Mouse (Mus musculus) liver, adult 2 months (tissue): ENCODE measurements around the gene Farp2. TPM values are rescaled to one million over a fixed set of nuclear protein-coding genes. Genes with fewer than 3 reads are reported as not detected.

Source experiments
- DNase-seq: peaks from one replicate; pipeline ENCODE4 v3.0.0-alpha.2; 2011; ENCODE audit warnings: low read depth, low spot score; ENCODE audit errors: extremely low read depth
- H3K27ac ChIP-seq: fragments of 200-500 bp; replicated peaks from 2 replicates; pipeline ENCODE4 v1.5.1; 2012; ENCODE audit warnings: low read depth, mild to moderate bottlenecking, control low read depth, inconsistent platforms, low read length; ENCODE audit not compliant: insufficient read depth
- H3K27me3 ChIP-seq: fragments of 200-500 bp; 2 replicates; pipeline ENCODE4 v1.6.1; 2012; ENCODE audit warnings: mild to moderate bottlenecking, moderate library complexity, low read length, inconsistent platforms; ENCODE audit not compliant: control insufficient read depth, insufficient read depth
- H3K36me3 ChIP-seq: fragments of 200-500 bp; 2 replicates; pipeline ENCODE4 v1.6.1; 2012; ENCODE audit warnings: low read length, inconsistent platforms; ENCODE audit not compliant: control insufficient read depth, insufficient read depth
- H3K4me1 ChIP-seq: fragments of 200-500 bp; 2 replicates; pipeline ENCODE4 v1.6.1; 2011; ENCODE audit warnings: low read length; ENCODE audit not compliant: control insufficient read depth, insufficient read depth
- H3K4me3 ChIP-seq: fragments of 200-500 bp; 2 replicates; pipeline ENCODE4 v1.5.1; 2011; ENCODE audit warnings: low read depth, mild to moderate bottlenecking, control low read depth, low read length, moderate library complexity; ENCODE audit not compliant: insufficient read depth
- H3K79me2 ChIP-seq: fragments of 200-500 bp; 2 replicates; pipeline ENCODE4 v1.6.1; 2012; ENCODE audit warnings: inconsistent platforms, mild to moderate bottlenecking, low read length, moderate library complexity; ENCODE audit not compliant: control insufficient read depth, insufficient read depth
- H3K9ac ChIP-seq: fragments of 200-500 bp; 2 replicates; pipeline ENCODE4 v1.6.1; 2012; ENCODE audit warnings: low read depth, mild to moderate bottlenecking, control low read depth, inconsistent platforms, low read length
- CTCF ChIP-seq: fragments of 200-500 bp; IDR thresholded peaks from 2 replicates; pipeline ENCODE4 v1.5.1; 2011; ENCODE audit warnings: low read depth, low read length, control low read depth
- POLR2A ChIP-seq: fragments of 200-500 bp; IDR thresholded peaks from 2 replicates; pipeline ENCODE4 v1.6.1; 2011; ENCODE audit warnings: low read length, control low read depth; ENCODE audit not compliant: insufficient read depth; ENCODE audit errors: extremely low read depth
- WGBS: fragments of 180-500 bp; shearing (Covaris S2); methylation state at CpG from one replicate; pipeline ENCODE4 v1.1.7; 2018; 5-methylcytosine and 5-hydroxymethylcytosine counted together
- polyA plus RNA-seq: library from polyadenylated mRNA; depleted of rRNA; stranded (reverse); fragments of >200 nt; gene quantifications from 2 replicates; pipeline ENCODE4 v1.2.3, GENCODE M21; 2012
- total RNA-seq: library from RNA; depleted of rRNA; stranded (reverse); fragments of >200 nt; gene quantifications from 2 replicates; pipeline ENCODE4 v1.2.3, GENCODE M21; 2014

The Farp2 gene
- total and polyA plus RNA-seq, 2 experiments, result 9.2 to 10.5 TPM

DNA sequence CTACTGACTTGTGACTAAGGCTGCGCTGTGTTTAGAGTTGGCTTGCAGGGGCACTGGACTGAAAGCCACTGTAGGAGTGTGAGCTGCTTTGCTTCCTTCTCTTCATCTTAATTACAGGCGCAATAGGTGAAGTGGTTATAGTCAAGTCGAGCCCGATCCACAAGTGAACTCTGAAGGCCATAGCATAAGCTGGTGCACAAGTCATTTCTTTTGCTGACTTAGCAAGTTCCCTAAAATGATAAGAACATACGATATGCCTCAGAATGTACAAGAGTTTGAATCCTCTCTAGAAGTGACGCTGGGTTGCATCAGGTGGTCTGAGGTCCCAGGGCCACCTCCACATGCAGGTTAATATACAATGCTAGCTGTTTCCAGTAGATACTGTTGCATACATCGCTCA is 69.7 kb downstream of the Farp2 start:
- no peak overlapping the region for H3K27ac ChIP-seq
- WGBS, result 96% methylated on average over 7 of the region's 7 CpGs
- no peak for DNase-seq
- H3K36me3 ChIP-seq, result peaks cover 20% of the 10 kb centered on the region
- no peaks in the 10 kb centered on the region for H3K79me2 ChIP-seq
- H3K27me3 ChIP-seq, result no peaks in the 10 kb centered on the region
- H3K4me1 ChIP-seq, result no peaks in the 10 kb centered on the region
- TF ChIP-seq CTCF (no peak), POLR2A (no peak)
- no peak overlapping the region for H3K9ac ChIP-seq
- no peak overlapping the region for H3K4me3 ChIP-seq

DNA sequence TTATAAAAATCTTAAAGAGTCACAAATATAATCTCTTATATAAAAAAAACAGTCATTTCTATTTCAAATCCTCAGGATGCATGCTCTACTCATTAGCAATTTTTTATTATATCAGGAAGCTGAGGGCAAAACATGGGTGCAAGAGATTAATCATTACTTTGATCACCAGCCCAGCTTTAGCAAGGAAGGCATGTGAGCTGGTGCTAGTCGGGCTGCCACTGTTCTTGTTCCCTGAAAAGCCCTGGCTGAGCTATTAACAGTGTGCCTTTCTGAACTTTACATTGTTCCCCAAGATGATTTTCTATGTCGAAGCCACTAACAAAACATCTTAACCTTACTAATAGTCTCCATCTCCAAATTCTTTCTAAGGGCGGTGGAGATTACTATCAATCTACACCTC is 76.5 kb downstream of the Farp2 start:
- Histone ChIP-seq H3K4me1 (no peaks in the 10 kb centered on the region), H3K4me3 (no peak overlapping the region), H3K36me3 (peaks cover 2% of the 10 kb centered on the region; the same call in 1 of the 2 replicates), H3K27ac (no peak overlapping the region), H3K79me2 (no peaks in the 10 kb centered on the region), H3K27me3 (no peaks in the 10 kb centered on the region), H3K9ac (no peak overlapping the region)
- no peak for TF ChIP-seq POLR2A
- TF ChIP-seq CTCF, result no peak
- no peak for DNase-seq
- 91% methylated on average over 3 of the region's 3 CpGs for WGBS

DNA sequence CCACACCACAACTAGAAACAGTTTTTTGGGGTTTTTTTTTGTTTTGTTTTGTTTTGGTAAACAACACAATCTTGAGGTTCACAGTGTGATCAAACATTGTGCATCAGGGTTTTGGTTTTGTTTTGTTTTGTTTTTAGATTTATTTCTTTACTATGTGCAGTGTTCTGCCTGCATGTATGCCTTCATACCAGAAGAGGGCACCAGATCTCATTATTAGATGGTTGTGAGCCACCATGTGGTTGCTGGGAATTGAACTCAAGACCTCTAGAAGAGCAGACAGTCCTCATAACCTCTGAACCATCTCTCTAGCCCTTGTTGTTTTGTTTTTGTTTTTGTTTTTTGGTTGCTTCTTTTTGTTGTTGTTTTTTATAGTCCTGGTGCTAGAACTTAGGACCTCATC is 82.1 kb downstream of the Farp2 start:
- Histone ChIP-seq H3K4me1 (no peaks in the 10 kb centered on the region), H3K79me2 (no peaks in the 10 kb centered on the region), H3K36me3 (peaks cover 2% of the 10 kb centered on the region; the same call in 1 of the 2 replicates), H3K27ac (no peak overlapping the region), H3K4me3 (no peak overlapping the region), H3K27me3 (no peaks in the 10 kb centered on the region), H3K9ac (no peak overlapping the region)
- no peak for DNase-seq
- TF ChIP-seq CTCF (no peak), POLR2A (no peak)

GRCm38 (mm10) chr1:93595916-93596315 is 84.0 kb downstream of the Farp2 start:
- no peaks in the 10 kb centered on the region for H3K79me2 ChIP-seq
- DNase-seq, result no peak

GRCm38 (mm10) chr1:93602911-93603310 is 91.0 kb downstream of the Farp2 start:
- DNase-seq, result no peak
- no peaks in the 10 kb centered on the region for H3K79me2 ChIP-seq
- 89% methylated on average over 4 of the region's 4 CpGs for WGBS
- H3K4me3 ChIP-seq, result no peak overlapping the region
- H3K27me3 ChIP-seq, result no peaks in the 10 kb centered on the region
- H3K36me3 ChIP-seq, result no peaks in the 10 kb centered on the region; the same call in 1 of the 2 replicates
- no peak overlapping the region for H3K9ac ChIP-seq
- H3K27ac ChIP-seq, result no peak overlapping the region
- no peaks in the 10 kb centered on the region for H3K4me1 ChIP-seq
- no peak for TF ChIP-seq POLR2A
- no peak for TF ChIP-seq CTCF

More at GRCm38 (mm10) chr1:93595916-93596315, 84.0 kb downstream of the Farp2 start:
- no peak overlapping the region for H3K9ac ChIP-seq
- H3K36me3 ChIP-seq, result peaks cover 2% of the 10 kb centered on the region; the same call in 1 of the 2 replicates
- H3K4me1 ChIP-seq, result no peaks in the 10 kb centered on the region
- no peak overlapping the region for H3K4me3 ChIP-seq
- no peaks in the 10 kb centered on the region for H3K27me3 ChIP-seq
- no peak overlapping the region for H3K27ac ChIP-seq
- WGBS, result 88% methylated on average over 6 of the region's 6 CpGs
- TF ChIP-seq CTCF (no peak), POLR2A (no peak)

GRCm38 (mm10) chr1:93603921-93604320 is 92.0 kb downstream of the Farp2 start:
- 97% methylated on average over 12 of the region's 12 CpGs for WGBS
- H3K79me2 ChIP-seq, result no peaks in the 10 kb centered on the region

More at GRCm38 (mm10) chr1:93603921-93604320, 92.0 kb downstream of the Farp2 start:
- no peaks in the 10 kb centered on the region for H3K27me3 ChIP-seq
- no peak overlapping the region for H3K27ac ChIP-seq
- H3K4me1 ChIP-seq, result no peaks in the 10 kb centered on the region
- no peak for TF ChIP-seq POLR2A
- no peak for TF ChIP-seq CTCF
- no peak overlapping the region for H3K9ac ChIP-seq
- no peak overlapping the region for H3K4me3 ChIP-seq
- no peak for DNase-seq
- H3K36me3 ChIP-seq, result no peaks in the 10 kb centered on the region; the same call in 1 of the 2 replicates
